Comparison of ENCODE assay signal across 27 mouse cellular contexts in the genomic region with DNA sequence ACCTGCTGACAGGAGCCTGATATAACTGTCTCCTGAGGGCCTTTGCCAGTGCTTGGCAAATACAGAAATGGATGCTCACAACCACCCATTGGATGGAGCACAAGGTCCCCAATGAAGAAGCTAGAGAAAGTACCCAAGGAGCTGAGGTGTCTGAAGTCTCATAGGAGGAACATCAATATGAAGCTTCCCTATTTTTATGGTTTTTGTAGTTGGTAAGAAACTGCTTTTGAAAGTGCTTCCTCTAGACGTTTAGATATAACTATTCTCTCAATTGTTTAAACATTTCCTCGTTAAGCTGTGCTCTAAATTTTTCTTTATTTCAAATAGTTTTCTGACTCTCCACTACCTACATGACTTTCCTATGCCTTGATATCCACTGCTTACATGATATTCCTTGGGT.
DNase-seq lines count a peak whose midpoint lies in the region; ATAC-seq and TF ChIP-seq lines count a peak whose summit lies in the region.
"Had no signal": no experiment of that assay in that cellular context is flagged by ENCODE, and none has a peak within 500 bp of the region (broad histone marks: within the 10 kb centered on the region; RNA-seq: fewer than 3 reads in every experiment).

No protein-coding gene starts in this region.

- H3K4me3 ChIP-seq in bone marrow macrophage, adult 2 months (ENCODE audit: insufficient read depth, low read length), result no peak overlapping the region
- H3K4me3 ChIP-seq: embryonic facial prominence, embryonic 13.5 days; embryonic facial prominence, embryonic 15.5 days; erythroblast, embryonic 14.5 days; forebrain, embryonic 10.5 days; forebrain, embryonic 12.5 days had no signal

- TF ChIP-seq CTCF in bone marrow macrophage, adult 2 months (IDR thresholded peaks at IDR 0.05; ENCODE audit: low read depth, low read length), result no peak

- DNase-seq in splenic B cell, adult 2 months (ENCODE audit: low read depth, low spot score), result peak; percentile 15
- no peak for DNase-seq in frontal cortex, postnatal 10 days (ENCODE audit: low spot score in 2 of 2)
- DNase-seq in yolk sac, embryonic 10.5 days (ENCODE audit: low spot score), result no peak
- DNase-seq in cerebellum, adult 18-20 months, result no peak
- no peak for DNase-seq in lung, adult 18-20 months
- DNase-seq: adrenal gland, adult 8-10 months; adrenal gland, postnatal 14 days; adrenal gland, postnatal 36 days; cerebellum, adult 11 months; cerebellum, adult 2 months; cerebellum, adult 9-10 months; cerebellum, postnatal 10 days; cerebellum, postnatal 25 days; embryo, embryonic 11 days had no signal

- ATAC-seq in granulocyte monocyte progenitor cell, adult 5-6 weeks (replicated peaks; ENCODE audit: poor library complexity, severe bottlenecking), result peak; percentile 67
- peak; percentile 77 for ATAC-seq in megakaryocyte, adult 5-6 weeks (ENCODE audit: poor library complexity, severe bottlenecking)
- ATAC-seq: activated CD4-positive, CD25-positive, alpha-beta regulatory T cell, adult 4 months; forebrain, embryonic 14.5 days; forebrain, embryonic 16.5 days; Patski had no signal

- no peaks in the 10 kb centered on the region for H3K27me3 ChIP-seq in splenic B cell, adult 2 months (ENCODE audit: control insufficient read depth, insufficient read depth, low read length, poor library complexity, severe bottlenecking)
- H3K27me3 ChIP-seq: embryonic facial prominence, embryonic 13.5 days; embryonic facial prominence, embryonic 15.5 days; forebrain, embryonic 12.5 days had no signal

- peak overlapping the region; percentile 42 for H3K27ac ChIP-seq in bone marrow macrophage, adult 2 months (ENCODE audit: insufficient read depth, low read depth, low read length)
- H3K27ac ChIP-seq: embryonic facial prominence, embryonic 13.5 days; embryonic facial prominence, embryonic 15.5 days; forebrain, embryonic 10.5 days; forebrain, embryonic 12.5 days had no signal

- no peak for TF ChIP-seq POLR2A in bone marrow macrophage, adult 2 months (IDR thresholded peaks at IDR 0.05; ENCODE audit: borderline replicate concordance, low read depth, low read length)

- H3K36me3 ChIP-seq in splenic B cell, adult 2 months (ENCODE audit: control insufficient read depth, insufficient read depth, low read length, poor library complexity, severe bottlenecking), result no peaks in the 10 kb centered on the region
- H3K36me3 ChIP-seq: embryonic facial prominence, embryonic 13.5 days; embryonic facial prominence, embryonic 15.5 days; forebrain, embryonic 10.5 days; forebrain, embryonic 12.5 days; G1E had no signal

- H3K4me1 ChIP-seq in bone marrow macrophage, adult 2 months (ENCODE audit: control insufficient read depth, insufficient read depth, low read length), result peaks cover 17% of the 10 kb centered on the region
- H3K4me1 ChIP-seq: embryonic facial prominence, embryonic 13.5 days; embryonic facial prominence, embryonic 15.5 days; forebrain, embryonic 10.5 days; forebrain, embryonic 12.5 days had no signal
